Mouse (Mus musculus): ENCODE data around the gene Tom1l2.

Gene Tom1l2

GRCm38 (mm10) chr11:60311025-60311854 is 41.5 kb downstream of the Tom1l2 start:
- in situ Hi-C loops (cut with MboI; ENCODE audit: low pct_unique_long_range_greater_than_20kb in 1 of 2, low sequenced_read_pairs in 2 of 2, unreplicated experiment in 1 of 2): no loop called here

GRCm38 (mm10) chr11:60309875-60310274 is 42.8 kb downstream of the Tom1l2 start:
- in situ Hi-C loops (cut with MboI; ENCODE audit: low pct_unique_long_range_greater_than_20kb in 1 of 2, low sequenced_read_pairs in 2 of 2, unreplicated experiment in 1 of 2): no loop called here

- in situ Hi-C loops (cut with MboI; ENCODE audit: low pct_unique_long_range_greater_than_20kb in 1 of 2, low sequenced_read_pairs in 2 of 2, unreplicated experiment in 1 of 2): no loop called here
Observed at GRCm38 (mm10) chr11:60308506-60309116, 44.1 kb downstream of the Tom1l2 start.

GRCm38 (mm10) chr11:60308061-60308460 is 44.6 kb downstream of the Tom1l2 start:
- in situ Hi-C loops (cut with MboI; ENCODE audit: low pct_unique_long_range_greater_than_20kb in 1 of 2, low sequenced_read_pairs in 2 of 2, unreplicated experiment in 1 of 2): no loop called here

GRCm38 (mm10) chr11:60307375-60307825 is 45.3 kb downstream of the Tom1l2 start:
- in situ Hi-C loops (cut with MboI; ENCODE audit: low pct_unique_long_range_greater_than_20kb in 1 of 2, low sequenced_read_pairs in 2 of 2, unreplicated experiment in 1 of 2): no loop called here

GRCm38 (mm10) chr11:60306834-60307233 is 45.9 kb downstream of the Tom1l2 start:
- in situ Hi-C loops (cut with MboI; ENCODE audit: low pct_unique_long_range_greater_than_20kb in 1 of 2, low sequenced_read_pairs in 2 of 2, unreplicated experiment in 1 of 2): no loop called here

GRCm38 (mm10) chr11:60305611-60306010 is 47.1 kb downstream of the Tom1l2 start:
- in situ Hi-C loops (cut with MboI; ENCODE audit: low pct_unique_long_range_greater_than_20kb in 1 of 2, low sequenced_read_pairs in 2 of 2, unreplicated experiment in 1 of 2): no loop called here

GRCm38 (mm10) chr11:60303497-60303896 is 49.2 kb downstream of the Tom1l2 start:
- in situ Hi-C loops (cut with MboI; ENCODE audit: low pct_unique_long_range_greater_than_20kb in 1 of 2, low sequenced_read_pairs in 2 of 2, unreplicated experiment in 1 of 2): no loop called here

GRCm38 (mm10) chr11:60302354-60303083 is 50.2 kb downstream of the Tom1l2 start:
- in situ Hi-C loops (cut with MboI; ENCODE audit: low pct_unique_long_range_greater_than_20kb in 1 of 2, low sequenced_read_pairs in 2 of 2, unreplicated experiment in 1 of 2): no loop called here

- in situ Hi-C loops (cut with MboI; ENCODE audit: low pct_unique_long_range_greater_than_20kb in 1 of 2, low sequenced_read_pairs in 2 of 2, unreplicated experiment in 1 of 2): no loop called here
Observed at GRCm38 (mm10) chr11:60301588-60302208, 51.0 kb downstream of the Tom1l2 start.

GRCm38 (mm10) chr11:60300318-60300717 is 52.4 kb downstream of the Tom1l2 start:
- in situ Hi-C loops (cut with MboI; ENCODE audit: low pct_unique_long_range_greater_than_20kb in 1 of 2, low sequenced_read_pairs in 2 of 2, unreplicated experiment in 1 of 2): no loop called here

- in situ Hi-C loops (cut with MboI; ENCODE audit: low pct_unique_long_range_greater_than_20kb in 1 of 2, low sequenced_read_pairs in 2 of 2, unreplicated experiment in 1 of 2): loop anchor here in 1 of 2 experiments (25.0 kb wide), 1 partner anchor 210 kb away; no protein-coding TSS in a partner anchor
Observed at GRCm38 (mm10) chr11:60297772-60298171, 54.9 kb downstream of the Tom1l2 start.

GRCm38 (mm10) chr11:60294630-60295313 is 57.9 kb downstream of the Tom1l2 start:
- in situ Hi-C loops (cut with MboI; ENCODE audit: low pct_unique_long_range_greater_than_20kb in 1 of 2, low sequenced_read_pairs in 2 of 2, unreplicated experiment in 1 of 2): loop anchor here in 1 of 2 experiments (25.0 kb wide), 1 partner anchor 207 kb away; no protein-coding TSS in a partner anchor

GRCm38 (mm10) chr11:60293683-60294629 is 58.7 kb downstream of the Tom1l2 start:
- in situ Hi-C loops (cut with MboI; ENCODE audit: low pct_unique_long_range_greater_than_20kb in 1 of 2, low sequenced_read_pairs in 2 of 2, unreplicated experiment in 1 of 2): loop anchor here in 1 of 2 experiments (25.0 kb wide), 1 partner anchor 207 kb away; no protein-coding TSS in a partner anchor

- in situ Hi-C loops (cut with MboI; ENCODE audit: low pct_unique_long_range_greater_than_20kb in 1 of 2, low sequenced_read_pairs in 2 of 2, unreplicated experiment in 1 of 2): loop anchor here in 1 of 2 experiments (25.0 kb wide), 1 partner anchor 205 kb away; no protein-coding TSS in a partner anchor
Observed at GRCm38 (mm10) chr11:60292718-60293117, 60.0 kb downstream of the Tom1l2 start.

- in situ Hi-C loops (cut with MboI; ENCODE audit: low pct_unique_long_range_greater_than_20kb in 1 of 2, low sequenced_read_pairs in 2 of 2, unreplicated experiment in 1 of 2): loop anchor here in 1 of 2 experiments (25.0 kb wide), 1 partner anchor 202 kb away; no protein-coding TSS in a partner anchor
Observed at GRCm38 (mm10) chr11:60288980-60289379, 63.7 kb downstream of the Tom1l2 start.

- in situ Hi-C loops (cut with MboI; ENCODE audit: low pct_unique_long_range_greater_than_20kb in 1 of 2, low sequenced_read_pairs in 2 of 2, unreplicated experiment in 1 of 2): loop anchor here in 1 of 2 experiments (25.0 kb wide), 1 partner anchor 199 kb away; no protein-coding TSS in a partner anchor
Observed at GRCm38 (mm10) chr11:60286311-60286710, 66.4 kb downstream of the Tom1l2 start.

All from mouse embryonic stem cell (cell line).